Mouse (Mus musculus): ENCODE data around the gene Serinc4. TPM values are rescaled to one million over a fixed set of nuclear protein-coding genes. Genes with fewer than 3 reads are reported as not detected.

The Serinc4 gene
- total RNA-seq, 2 experiments from 2014 or later: not detected

DNA sequence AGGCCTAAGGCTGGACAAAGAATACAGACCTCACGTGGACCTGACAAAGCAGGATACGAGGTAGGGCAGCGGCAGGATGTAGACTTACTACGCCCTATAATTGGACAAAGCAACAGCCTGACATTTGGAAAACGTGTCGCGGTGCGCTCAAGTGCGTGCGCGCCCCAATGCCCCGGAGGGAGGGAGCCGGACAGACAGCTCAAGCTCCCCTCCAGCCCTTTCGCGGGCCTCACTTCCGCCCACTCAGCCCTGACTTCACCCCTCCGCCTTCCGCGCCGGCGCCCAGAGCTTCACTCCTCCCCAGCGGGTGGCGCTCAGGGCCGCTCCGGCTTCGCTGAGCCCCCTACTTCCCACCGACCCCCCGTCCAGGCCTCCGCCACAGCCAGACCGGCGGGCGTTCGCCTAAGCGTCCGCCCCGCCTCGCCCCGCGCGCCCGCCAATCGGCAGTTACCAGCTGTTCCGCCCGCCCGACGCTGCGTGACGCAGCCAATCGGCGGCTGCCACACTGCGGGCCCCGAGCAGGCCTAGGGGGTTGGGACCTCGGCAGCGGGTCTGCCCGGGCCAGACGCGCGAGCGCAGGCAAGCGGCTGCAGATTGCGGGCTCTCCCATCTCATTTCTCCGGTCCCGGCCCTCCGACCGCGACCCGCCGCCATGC, 43.1 kb downstream of the Serinc4 start, which contains the start of the genes Pdia3 and Catsper2:
Gene Pdia3 (plus strand): TSS at position 389 of the 656 bp plus-strand sequence.
Gene Catsper2 (minus strand): TSS at position 406 of the 656 bp plus-strand sequence.
- Histone ChIP-seq H3K4me3 (peak within 1 kb of the TSS; percentile 86), H3K27ac (peak within 1 kb of the TSS; percentile 100)
- intact Hi-C loops (cut with DNase I): loop anchor here (5.0 kb wide), 1 partner anchor 69 kb away; no protein-coding TSS in a partner anchor
- peak; percentile 57 for TF ChIP-seq CTCF (IDR thresholded peaks at IDR 0.05)
- peak; percentile 99 for DNase-seq

DNA sequence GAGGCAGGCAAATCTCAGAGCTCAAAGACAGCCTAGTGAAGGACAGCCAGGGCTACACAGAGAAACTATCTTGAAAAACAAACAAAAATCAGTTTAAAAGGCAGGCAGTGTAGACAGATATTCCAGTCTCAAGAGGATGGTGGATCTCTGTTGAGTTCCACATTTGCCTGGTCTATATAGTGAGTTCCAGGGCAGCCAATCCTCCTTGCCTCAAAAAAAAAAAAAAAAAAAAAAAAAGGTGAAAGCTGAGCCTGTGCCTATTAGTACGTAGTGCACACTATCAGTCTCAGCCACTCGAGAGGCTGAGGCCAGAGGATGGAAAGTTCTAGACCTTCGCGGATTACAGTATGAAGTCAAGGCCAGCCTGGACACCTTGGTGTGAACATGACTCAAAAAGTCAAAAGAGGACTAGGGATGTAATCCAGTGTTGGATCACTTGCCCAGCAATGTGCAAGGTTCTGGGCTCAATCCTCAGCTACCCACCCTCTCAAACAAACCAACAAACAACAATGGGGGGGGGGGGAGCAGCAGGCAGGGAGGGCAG, 43.7 kb downstream of the Serinc4 start:
- peak; percentile 20 for DNase-seq
- peak overlapping the region; percentile 86 for H3K4me3 ChIP-seq
- H3K27ac ChIP-seq: peak overlapping the region; percentile 100
- TF ChIP-seq CTCF (IDR thresholded peaks at IDR 0.05): no peak
- intact Hi-C loops (cut with DNase I): loop anchor here (5.0 kb wide), 1 partner anchor 69 kb away; no protein-coding TSS in a partner anchor

DNA sequence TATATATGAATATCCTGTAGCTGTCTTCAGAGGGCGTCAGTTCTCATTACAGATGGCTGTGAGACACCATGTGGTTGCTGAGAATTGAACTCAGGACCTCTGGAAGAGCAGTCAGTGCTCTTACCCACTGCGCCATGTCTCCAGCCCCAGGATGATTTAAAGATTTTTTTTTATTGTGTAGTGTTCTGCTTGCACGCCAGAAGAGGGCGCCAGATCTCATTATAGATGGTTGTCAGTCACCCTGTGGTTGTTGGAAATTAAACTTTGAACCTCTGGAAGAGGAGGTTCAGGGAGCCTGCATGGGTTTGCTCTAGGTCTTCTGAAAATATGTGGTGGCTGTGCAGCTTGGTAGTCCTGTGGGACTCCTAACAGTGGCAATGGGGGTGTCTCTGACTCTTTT, 48.4 kb downstream of the Serinc4 start:
- intact Hi-C loops (cut with DNase I): no loop called here
- TF ChIP-seq CTCF (IDR thresholded peaks at IDR 0.05): peak; percentile 67
- DNase-seq: peak; percentile 40
- H3K27ac ChIP-seq: no peak overlapping the region
- no peak overlapping the region for H3K4me3 ChIP-seq

DNA sequence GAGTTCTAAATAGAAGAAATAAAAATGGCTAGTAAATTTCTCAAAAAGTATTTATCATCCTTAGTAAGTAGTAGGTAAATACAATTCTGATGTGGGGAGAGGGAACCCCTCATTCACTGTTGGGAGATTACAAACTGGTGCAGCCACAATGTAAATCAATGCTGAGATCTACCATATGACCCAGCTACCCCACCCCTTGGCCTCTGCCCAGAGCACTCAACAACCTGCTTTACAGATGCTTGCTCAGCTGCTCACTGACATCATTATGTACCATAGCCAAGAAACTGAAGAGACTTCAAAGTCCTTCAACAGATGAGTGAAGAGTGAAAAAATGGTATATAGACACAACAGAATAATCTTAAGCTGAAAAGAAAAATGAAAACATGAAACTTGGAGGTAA, 53.3 kb downstream of the Serinc4 start:
- no peak for TF ChIP-seq CTCF (IDR thresholded peaks at IDR 0.05)
- intact Hi-C loops (cut with DNase I): no loop called here
- DNase-seq: no peak

DNA sequence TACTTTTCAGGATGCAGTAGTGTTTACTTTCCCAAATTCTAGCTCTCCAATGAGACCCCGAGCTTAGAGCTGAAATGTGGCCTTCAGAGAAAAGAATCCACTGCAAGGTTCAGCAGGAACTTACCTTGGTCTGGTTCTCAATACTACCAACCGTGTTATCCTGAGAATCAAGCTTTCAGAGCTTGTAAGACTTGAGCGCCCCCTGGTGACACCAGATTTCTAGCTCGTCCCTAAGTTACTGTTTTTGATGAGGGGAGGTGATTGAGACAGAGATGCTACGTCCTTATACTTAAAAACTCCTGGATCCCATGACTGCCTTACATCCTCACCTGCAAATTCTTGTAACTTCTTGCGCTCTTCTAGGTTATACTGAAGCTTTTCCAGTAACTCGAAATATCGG, 60.0 kb downstream of the Serinc4 start:
- Histone ChIP-seq H3K4me3 (no peak overlapping the region), H3K27ac (no peak overlapping the region)
- peak; percentile 82 for DNase-seq
- intact Hi-C loops (cut with DNase I): no loop called here
- peak; percentile 83 for TF ChIP-seq CTCF (IDR thresholded peaks at IDR 0.05)

More for the DNA sequence above, 53.3 kb downstream of the Serinc4 start:
- Histone ChIP-seq H3K27ac (no peak overlapping the region), H3K4me3 (no peak overlapping the region)

Small RNAs within 50 kb of the gene (microRNA-seq; reads per million reads assigned to microRNA genes)
- not detected for gene Gm22953

Other genes with a start within 250 kb of the Serinc4 start
- 10 to 100 TPM; 15.9 to 16.0 TPM for gene Trp53bp1, start 185.4 kb downstream of the Serinc4 start, total RNA-seq (2021)
- 10 to 100 TPM in 1 of 2 experiments, 1 to 10 TPM in 1; 9.1 to 16.5 TPM for gene Map1a, start 167.2 kb downstream of the Serinc4 start, total RNA-seq (2021)
- 100 to 1,000 TPM in 1 of 2 experiments, 10 to 100 TPM in 1; 70.6 to 144 TPM for gene Ppip5k1, start 101.4 kb downstream of the Serinc4 start, total RNA-seq (2021)
- gene Ckmt1, start 99.1 kb downstream of the Serinc4 start, total RNA-seq (2021): not detected
- gene Strc, start 69.6 kb downstream of the Serinc4 start, total RNA-seq (2021): under 1 TPM in 1 of 2 experiments, not detected in 1; 0.18 TPM
- gene Pdia3, start 43.0 kb downstream of the Serinc4 start, total RNA-seq (2021): 10 to 100 TPM; 34.1 to 46.9 TPM
- 1 to 10 TPM; 1.6 to 2.8 TPM for gene Catsper2, start 43.0 kb downstream of the Serinc4 start, total RNA-seq (2021)
- not detected for gene Ell3, start 12.5 kb downstream of the Serinc4 start, total RNA-seq (2021)
- gene Serf2, start 7.6 kb downstream of the Serinc4 start, total RNA-seq (2021): 100 to 1,000 TPM; 286 to 358 TPM
- gene Hypk, start 3.5 kb downstream of the Serinc4 start, total RNA-seq (2021): 10 to 100 TPM; 21.0 to 21.7 TPM
- 10 to 100 TPM; 24.2 to 27.6 TPM for gene Mfap1b, start 17.3 kb upstream of the Serinc4 start, total RNA-seq (2021)
- 10 to 100 TPM; 17.3 to 21.6 TPM for gene Mfap1a, start 49.9 kb upstream of the Serinc4 start, total RNA-seq (2021)
- gene Wdr76, start 49.9 kb upstream of the Serinc4 start, total RNA-seq (2021): 1 to 10 TPM; 1.7 to 2.4 TPM